Mouse (Mus musculus) gonadal fat pad, adult 2 months (tissue): ENCODE results near the gene Cd274. TPM values are rescaled to one million over a fixed set of nuclear protein-coding genes. Genes with fewer than 3 reads are reported as not detected.

ENCODE experiments used
- DNase-seq: peaks from one replicate; pipeline ENCODE4 v3.0.0-alpha.2; 2012; ENCODE audit warnings: low read depth
- polyA plus RNA-seq: library from polyadenylated mRNA; depleted of rRNA; stranded (reverse); fragments of >200 nt; gene quantifications from 2 replicates; pipeline ENCODE4 v1.2.3, GENCODE M21; 2012

The Cd274 gene
- polyA plus RNA-seq, 1 experiment, result 7.4 TPM

DNA sequence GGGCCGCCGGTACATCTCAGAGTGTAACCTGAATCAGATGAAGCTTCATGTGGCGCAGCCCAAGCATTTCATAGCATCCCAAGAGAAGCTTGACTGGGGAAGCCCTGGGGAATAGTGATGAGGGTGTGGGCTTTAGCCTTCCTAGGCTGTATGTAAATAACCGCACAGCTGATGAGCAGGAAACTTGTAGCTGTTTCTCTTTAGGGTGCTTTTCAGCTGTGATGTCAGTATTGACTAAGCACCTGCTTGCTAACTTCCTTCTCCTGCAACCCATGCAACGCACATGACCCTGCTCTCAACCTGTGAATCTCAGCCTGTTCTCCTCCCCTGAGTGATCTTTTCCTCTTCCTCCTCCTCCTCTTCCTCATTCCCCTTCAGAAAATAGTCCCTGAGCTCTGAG lies 3.2 kb upstream of the Cd274 start:
- DNase-seq, result no peak

DNA sequence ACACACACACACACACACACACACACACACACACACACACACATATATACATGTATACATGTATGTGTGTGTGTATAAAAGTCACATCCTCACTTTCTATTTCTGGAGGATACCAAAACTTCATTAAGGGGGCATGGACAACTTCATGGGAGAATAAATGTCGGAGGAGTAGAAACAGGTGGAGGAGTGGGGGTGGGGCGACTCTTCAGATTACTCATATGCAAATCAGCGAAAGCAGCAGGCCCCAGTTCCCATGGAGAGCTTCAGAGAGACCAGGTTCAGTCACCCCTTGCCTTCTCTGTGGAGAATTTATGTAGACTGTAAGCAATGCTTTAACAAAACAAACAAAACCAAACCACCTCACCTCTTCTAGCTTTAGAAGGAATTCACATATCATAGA lies 2.1 kb upstream of the Cd274 start:
- DNase-seq, result no peak

DNA sequence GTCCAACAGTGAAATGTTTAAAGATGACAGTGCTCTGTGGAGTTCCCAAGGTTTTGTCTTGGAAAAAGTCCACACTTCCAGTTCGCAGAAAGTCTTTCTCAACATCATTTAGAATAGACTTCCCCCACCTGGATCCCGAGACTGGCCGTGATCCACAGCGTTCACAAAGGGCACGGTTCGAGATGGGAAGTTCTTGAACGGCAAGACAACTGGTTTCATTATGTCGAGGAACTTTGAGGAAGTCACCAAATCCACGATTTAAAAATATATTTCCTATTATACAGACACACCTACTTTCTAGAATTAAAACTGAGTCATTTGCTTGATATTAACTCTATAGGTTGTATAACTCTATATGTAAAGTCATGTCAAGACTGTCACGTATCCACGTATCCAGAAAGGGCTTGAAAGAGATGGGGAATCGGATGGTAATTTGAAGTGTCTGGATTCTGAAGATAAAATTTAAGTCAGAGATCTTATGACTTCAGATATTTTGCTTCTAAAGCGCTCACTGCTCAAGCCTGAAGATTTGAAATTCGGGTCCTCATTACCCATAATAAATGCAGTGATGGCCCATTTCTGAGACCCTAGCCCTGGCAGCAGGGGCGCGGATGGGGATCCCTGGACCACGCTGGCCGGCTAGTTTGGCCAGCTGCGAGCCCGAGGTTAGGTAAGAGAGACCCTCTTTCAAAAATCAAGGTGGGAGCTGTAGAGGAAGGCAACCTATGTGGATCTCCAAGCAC lies 858 bp upstream of the Cd274 start:
- no peak for DNase-seq

DNA sequence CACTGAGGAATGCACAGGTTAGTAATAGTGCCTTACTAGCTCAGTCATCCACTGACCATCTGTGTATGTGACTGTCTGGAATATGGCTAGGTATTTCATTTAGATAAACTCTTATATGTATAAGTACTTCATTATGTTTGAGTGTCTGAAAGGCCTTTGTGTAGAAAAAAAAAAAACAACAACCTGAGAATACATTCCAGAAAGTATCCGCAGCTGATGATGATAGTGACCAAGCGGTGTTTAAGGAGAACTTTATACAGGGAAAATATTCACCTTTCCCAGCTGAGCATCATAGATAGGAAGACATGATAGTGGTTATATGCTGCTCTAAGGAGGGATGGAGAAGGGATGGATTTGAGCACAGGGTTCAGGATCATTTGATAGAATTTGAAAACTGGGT lies 786 bp downstream of the Cd274 start:
- no peak for DNase-seq

DNA sequence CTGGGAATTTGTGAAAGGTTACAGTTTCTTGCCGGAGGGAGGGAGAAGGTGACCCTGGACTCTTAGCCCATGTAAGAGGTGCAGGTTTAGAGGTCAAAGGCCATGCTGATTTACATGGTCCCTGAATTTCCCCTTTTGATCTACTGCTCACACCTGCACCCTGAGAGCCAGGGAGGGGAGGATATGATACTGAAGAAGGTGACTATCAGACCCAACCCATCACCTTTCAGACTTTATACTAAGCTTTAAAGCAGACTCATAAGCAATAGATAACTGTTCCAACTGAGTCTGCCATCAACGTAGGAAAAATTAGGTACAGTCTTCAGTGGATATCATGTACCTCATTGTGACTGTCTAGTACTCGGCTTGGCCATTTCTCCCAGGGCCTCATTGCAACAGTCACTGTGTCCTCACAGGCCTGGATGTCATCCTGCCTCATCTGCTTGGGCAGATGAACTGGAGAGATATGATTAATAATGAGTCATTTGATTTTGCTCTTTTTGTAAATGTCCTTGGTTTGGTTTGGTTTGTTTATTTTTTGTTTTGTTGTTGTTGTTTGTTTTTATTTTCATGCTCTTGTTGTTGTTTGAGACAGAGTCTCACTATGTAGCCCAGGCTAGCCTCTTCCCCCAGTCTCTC lies 1.5 kb downstream of the Cd274 start:
- no peak for DNase-seq

DNA sequence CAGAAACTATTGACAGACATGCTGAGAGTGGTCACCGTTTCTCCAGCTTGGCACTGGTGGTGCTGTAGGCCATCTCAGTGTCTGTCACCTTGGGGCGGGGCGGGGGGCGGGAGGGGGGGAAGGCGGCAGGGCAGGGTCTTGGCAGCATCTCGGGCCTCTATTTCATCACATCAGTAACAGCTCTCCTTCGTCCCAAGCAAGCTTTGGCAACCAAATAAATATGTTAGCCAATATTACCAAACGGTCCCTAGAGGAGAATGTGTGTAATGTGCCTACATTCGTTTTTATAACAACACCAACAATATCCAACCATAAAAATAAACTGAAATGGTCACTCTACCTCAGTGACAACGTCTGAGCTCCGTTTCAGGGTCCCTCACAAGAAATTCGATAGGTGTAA lies 2.9 kb downstream of the Cd274 start:
- no peak for DNase-seq

DNA sequence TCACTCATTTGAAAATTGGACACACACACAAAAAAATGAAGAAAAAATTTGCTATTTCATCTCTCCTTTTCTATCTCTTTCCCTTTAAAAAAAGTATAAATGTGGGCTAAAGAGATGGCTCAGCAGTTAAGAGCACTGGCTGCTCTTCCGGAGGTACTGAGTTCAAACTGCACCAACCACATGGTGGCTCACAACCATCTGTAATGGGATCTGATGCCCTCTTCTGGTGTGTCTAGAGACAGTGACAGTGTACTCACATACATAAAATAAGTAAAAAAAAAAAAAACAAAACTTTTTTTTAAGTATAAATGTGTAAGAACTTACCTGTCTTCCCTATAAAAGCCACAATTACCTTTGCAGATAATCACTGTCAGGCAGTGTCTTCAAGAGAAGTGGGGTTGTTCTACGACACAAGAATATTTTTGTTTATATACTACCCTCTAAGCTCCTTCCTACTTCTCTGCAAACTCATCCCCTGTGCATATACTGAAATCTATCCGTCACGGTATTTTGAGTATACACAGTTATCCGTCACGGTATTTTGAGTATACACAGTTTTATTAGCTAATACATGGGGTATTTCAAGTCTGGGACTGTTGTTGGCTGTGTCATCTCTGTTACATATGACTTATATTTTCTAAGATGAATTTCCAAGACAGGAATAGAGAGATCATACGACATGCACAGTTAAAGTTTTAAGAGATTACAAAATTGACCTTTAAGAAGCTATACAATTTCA lies 3.5 kb downstream of the Cd274 start:
- DNase-seq, result no peak

DNA sequence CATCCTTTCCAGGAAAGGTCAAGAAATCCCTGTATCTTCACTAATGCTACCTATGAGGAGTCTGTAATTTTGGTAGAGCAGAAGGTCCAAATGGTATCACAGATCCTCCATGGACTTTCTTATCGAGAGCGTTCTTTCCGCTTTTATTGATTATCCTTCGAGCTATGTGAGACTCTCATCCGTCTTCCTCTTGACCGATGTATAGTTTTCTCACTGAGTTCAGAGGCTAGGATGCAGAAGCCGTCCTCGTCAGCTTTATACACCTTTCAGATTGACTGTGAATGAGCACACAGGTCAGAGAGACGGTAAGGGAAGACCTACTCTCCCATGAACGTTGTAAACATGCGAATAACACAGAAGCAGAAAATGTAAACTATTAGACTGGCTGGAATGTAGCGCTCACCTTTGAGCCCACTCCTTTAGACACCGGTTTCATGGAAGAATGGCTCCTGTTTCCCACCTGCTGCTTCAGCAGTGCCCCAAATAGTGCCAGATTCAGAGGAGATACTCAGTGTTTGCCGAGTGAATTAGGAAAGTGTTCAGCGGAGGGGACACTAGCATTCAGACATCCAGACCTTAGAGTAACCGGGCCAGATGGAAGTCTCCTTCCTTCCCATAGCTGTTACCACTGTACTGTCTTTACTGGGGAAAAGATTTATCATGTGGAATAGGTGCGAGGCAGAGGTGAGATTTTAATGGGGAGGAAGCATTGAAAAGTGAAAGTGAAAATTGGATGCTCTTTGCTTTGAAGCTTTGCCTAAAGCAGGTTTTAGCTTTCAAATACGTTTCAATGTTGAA lies 4.2 kb downstream of the Cd274 start:
- no peak for DNase-seq

DNA sequence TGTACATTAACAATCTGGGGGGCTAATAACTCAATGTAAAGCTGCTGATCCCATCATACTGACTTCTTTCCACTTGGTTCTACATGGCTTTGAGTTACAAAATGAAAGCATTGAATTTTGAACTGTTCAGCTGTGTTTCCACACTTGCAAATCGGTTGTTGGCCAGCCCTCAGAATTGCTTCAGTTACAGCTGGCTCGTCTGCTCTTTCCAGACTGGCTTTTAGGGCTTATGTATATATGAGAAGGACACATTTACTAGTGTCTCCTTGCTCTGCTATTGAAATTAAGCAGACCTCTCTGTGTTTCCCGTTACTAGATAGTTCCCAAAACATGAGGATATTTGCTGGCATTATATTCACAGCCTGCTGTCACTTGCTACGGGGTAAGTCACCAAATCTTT lies 4.9 kb downstream of the Cd274 start:
- no peak for DNase-seq

DNA sequence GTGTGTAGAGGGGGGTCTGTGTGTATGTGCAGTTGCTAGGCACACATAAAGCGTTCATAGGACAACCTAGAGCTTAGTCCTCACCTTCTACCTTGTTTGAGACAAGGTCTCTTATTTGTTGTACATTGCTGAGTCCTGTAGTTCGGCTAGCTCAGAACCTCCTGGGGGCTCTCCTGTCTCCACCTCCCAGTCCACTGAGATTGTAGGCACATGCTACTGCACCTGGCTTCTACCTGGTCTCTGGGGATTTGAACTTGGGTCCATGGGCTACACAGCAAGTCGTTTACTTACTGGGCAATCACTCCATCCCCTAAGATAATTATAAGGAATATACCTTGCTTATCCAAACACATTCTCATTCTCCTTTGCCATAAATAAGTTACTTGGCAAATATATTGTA lies 5.4 kb downstream of the Cd274 start:
- no peak for DNase-seq

DNA sequence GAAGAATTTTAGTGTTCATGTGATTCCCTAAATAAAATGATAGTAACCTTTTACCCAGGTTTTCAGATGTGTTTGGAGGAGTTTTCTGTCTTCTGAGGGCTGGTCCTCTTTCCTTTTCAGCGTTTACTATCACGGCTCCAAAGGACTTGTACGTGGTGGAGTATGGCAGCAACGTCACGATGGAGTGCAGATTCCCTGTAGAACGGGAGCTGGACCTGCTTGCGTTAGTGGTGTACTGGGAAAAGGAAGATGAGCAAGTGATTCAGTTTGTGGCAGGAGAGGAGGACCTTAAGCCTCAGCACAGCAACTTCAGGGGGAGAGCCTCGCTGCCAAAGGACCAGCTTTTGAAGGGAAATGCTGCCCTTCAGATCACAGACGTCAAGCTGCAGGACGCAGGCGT lies 6.2 kb downstream of the Cd274 start:
- DNase-seq, result no peak

DNA sequence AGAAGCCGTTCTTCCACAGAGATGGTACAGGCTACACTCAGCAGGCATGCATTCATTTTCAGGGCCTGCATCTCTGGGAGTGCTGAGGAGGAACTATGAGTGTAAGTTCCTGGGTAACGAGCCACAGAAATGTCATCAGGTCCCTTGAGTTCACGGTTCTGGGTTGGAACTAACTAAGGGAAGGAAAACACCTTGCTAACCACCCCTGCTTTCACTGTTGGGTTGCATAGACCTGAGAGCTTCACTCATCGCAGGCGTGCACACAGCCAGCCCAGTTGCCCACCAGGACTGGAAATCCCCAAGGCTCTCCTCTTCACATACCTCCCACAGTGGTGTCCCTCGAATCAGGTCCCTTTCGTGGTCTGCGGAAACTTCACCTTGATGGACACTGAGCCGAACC lies 7.7 kb downstream of the Cd274 start:
- DNase-seq, result no peak

DNA sequence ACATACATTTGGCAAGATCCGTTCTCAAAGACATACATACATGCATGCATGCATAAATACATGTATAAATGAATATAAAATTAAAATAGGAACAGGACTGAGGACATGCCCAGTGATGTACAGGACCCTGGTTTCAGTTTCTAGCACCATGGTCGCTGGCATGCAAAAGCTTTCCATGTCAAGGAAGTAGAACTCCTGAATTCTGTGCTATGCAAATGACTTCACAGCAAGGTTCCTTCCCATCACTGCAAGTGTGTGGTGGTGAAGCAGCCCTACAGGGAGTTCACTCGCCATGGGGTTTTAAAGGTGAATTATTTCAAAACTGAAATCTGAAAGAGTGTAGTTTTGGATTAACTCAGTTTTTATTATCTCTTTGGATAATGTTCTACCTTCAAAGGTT lies 9.1 kb downstream of the Cd274 start:
- DNase-seq, result no peak

DNA sequence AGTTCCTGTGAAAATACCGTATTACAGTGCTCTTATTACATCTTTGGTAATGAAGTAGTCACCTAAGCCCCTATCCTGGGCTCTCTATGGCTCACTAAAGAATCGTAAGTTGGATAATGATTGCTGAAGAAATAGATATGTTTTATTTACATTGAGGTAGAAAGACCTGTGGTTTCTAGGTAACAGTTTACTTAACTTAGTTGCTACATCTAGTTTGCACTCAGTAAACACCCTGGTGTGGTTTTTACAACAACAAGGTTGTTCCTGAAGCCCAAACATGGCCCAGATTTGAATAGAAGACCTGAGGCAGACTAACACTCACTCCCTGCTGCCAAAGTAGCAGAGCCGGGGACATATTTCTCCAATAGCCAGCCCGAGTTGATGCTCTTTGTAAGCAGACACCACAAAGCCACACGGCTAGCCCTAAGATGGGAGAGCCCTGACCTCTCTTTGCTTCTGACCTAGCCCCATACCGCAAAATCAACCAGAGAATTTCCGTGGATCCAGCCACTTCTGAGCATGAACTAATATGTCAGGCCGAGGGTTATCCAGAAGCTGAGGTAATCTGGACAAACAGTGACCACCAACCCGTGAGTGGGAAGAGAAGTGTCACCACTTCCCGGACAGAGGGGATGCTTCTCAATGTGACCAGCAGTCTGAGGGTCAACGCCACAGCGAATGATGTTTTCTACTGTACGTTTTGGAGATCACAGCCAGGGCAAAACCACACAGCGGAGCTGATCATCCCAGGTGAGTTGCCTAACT lies 12.8 kb downstream of the Cd274 start:
- no peak for DNase-seq

DNA sequence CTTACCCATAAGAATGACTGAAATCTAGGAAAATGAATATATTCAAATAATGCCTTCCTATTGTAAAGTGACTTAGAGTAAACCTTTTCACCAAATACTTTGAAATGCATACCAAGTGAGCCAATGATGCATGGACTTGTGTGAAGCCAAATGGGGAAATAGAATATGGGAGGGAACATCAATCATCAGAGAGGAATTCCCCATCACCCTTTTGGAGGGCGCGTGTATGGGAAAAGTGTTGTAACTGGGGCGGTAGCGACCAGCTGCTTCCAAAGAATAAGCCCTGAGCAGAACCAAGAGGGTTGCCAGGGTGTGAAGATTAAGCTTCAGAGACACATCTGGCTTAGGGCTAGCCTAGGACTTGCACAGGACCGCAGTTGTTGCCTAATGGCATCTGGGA lies 16.1 kb downstream of the Cd274 start:
- no peak for DNase-seq

DNA sequence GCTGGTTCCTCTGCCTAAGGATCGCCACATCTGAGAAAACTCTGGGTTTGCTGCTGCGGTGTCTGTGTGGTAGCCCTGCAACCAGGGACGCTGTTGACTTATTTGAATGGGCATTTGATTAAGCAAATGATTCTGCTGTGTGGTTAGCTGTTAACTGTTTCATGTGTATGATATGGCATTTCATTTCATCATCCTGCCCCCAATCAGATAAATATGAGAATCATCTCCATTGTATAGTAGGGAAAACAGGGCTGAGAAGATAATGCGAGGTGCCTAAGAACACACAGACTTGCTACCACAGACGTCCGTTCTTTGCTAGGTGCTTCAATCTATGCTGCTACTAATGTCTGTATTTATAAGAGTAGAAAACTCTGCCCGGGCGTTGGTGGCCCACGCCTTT lies 17.2 kb downstream of the Cd274 start:
- DNase-seq, result no peak

DNA sequence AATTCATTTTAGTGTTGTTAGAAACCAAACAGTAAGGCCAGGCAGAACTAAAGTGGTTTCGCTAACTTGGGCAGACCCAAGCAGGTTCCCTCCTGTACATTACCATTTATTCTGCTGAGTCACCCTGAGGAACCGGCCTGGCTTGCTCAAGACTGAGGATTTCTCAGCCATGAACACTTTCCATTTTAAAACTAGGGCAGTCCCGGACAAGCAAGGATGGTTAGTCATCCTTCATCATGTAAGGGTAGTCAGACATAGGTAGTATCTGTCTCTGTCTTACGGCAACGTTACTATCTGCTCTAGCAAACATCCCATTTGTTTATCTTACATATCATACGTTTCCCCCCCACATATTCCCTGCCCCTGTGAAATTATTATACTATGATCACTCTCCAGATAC lies 17.7 kb downstream of the Cd274 start:
- no peak for DNase-seq

DNA sequence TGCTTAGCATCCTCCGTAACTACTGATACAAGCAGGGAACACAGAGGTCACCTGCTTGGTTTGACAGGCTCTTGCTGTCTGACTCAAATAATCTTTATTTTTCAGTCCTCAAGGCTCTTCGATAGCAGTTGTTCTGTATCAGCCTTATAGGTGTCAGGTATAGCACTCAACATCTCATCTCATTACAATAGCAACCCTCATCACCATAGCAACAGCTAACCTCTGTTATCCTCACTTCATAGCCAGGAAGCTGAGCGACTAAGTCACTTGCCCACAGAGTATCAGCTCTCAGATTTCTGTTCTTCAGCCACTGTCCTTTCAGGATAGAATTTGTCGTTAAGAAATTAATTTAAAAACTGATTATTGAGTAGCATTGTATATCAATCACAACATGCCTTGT lies 18.6 kb downstream of the Cd274 start:
- no peak for DNase-seq

DNA sequence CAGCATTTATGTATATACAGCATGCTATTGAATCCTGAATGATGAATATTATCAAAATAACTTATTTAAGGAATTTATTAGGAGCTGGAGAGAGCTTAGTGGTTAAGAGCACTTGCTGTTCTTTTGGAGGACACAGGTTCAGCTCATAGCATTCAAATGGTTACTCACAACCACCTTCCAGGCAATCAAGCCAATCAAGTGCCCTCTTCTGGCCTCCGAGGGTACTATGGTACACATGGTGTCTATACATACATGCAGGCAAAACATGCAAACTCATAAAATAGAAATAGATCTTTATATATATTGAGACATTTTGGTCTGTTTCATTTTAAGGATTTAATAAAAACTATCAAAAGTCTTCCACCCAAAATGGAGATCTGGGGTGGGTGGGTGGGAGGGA lies 21.6 kb downstream of the Cd274 start:
- no peak for DNase-seq

DNA sequence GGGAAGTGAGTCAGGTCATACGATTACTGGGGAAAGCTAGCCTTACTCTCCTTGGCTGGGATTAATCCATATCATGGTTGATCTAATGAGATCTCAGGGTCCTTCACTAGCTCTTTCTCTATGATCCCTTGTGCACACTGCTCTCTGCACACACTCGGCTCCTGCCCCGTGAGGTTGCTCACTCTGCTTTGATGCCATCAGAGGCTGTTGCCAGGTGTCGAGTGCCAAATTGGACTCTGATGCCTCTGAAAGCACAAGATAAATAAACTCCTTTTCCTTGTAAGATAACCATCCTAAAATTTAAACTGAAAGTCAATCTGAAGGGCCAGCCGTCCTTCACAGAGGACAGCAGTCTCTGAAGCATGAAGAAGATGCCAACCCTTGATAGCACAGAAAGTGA lies 23.2 kb downstream of the Cd274 start:
- DNase-seq, result no peak

DNA sequence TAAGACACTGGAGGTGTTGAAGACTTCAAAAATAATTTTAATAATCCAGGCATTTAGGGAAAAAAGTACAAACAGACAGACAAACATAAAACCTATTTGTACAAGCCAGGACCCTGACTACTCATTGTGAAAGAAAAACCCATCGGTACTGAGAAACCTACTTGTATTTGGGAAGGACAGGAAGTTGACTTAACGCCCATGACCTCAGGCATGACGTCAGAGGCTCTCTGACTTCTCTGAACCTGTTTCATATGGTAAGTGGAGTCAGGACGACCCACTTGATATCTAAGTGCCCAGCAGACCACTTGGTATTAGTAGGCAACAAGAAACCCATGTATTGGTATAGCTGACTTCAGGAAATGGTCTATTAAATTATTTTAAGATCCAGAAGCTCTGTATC lies 24.0 kb downstream of the Cd274 start:
- DNase-seq, result no peak

DNA sequence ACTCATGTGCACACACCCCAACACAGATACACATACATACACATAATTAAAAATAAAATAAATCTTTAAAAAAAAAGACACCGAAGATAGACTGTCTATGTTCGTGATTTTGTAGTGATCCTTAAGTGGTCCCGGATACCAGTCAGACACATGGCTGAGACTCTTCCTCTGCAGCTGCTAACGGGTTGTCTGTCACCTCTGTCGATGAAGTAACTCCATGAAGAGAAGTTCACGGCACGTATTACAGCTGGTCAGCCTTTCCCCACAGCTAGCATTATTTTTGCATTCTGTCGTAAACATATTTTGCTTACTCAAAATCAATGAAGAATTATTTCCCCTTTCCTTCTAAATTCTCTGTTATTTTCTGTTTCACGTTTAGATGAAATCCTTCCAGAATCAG lies 26.1 kb downstream of the Cd274 start:
- no peak for DNase-seq
